Comparison of ENCODE assay signal across 24 mouse cellular contexts in the genomic region with DNA sequence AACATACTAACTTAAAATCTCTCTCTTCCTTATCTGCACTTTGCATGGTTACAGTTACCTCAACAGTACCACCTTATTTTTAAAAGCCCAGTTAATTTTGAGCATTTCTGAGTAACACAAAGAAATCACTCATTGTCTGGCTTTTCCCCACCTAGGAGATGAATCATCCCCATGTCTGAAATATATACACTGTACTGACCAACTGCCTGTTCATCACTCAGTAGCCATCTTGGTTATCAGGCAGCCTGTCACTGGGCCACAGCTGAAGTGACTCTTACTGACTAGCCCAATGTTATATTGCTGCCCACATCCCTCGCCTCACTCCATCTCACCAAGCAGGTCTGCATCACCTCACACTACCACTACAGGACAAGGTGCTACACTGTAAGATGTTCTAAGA. TPM values are rescaled to one million over a fixed set of nuclear protein-coding genes. Genes with fewer than 3 reads are reported as not detected.
DNase-seq lines count a peak whose midpoint lies in the region; ATAC-seq and TF ChIP-seq lines count a peak whose summit lies in the region.
"Had no signal": no experiment of that assay in that cellular context is flagged by ENCODE, and none has a peak within 500 bp of the region (broad histone marks: within the 10 kb centered on the region; RNA-seq: fewer than 3 reads in every experiment).

No protein-coding gene starts in this region.

- peak overlapping the region; percentile 12 for H3ac ChIP-seq in C2C12 (ENCODE audit: control insufficient read depth, insufficient read length, low read depth)

- no peaks in the 10 kb centered on the region for H3K36me3 ChIP-seq in megakaryocyte, embryonic 14.5 days (replicated peaks; ENCODE audit: low read length)
- H3K36me3 ChIP-seq in C2C12 (ENCODE audit: control insufficient read depth, insufficient read depth) = no peaks in the 10 kb centered on the region
- H3K36me3 ChIP-seq in liver, embryonic 12.5 days = no peaks in the 10 kb centered on the region
- H3K36me3 ChIP-seq: embryonic facial prominence, embryonic 10.5 days; embryonic facial prominence, embryonic 12.5 days; forebrain, embryonic 10.5 days; forebrain, embryonic 12.5 days had no signal

- peaks cover 23% of the 10 kb centered on the region for H3K4me1 ChIP-seq in megakaryocyte, embryonic 14.5 days
- H3K4me1 ChIP-seq in embryonic fibroblast, embryonic 13.5 days (ENCODE audit: control insufficient read depth, insufficient read depth, low read length) = peaks cover 12% of the 10 kb centered on the region
- no peaks in the 10 kb centered on the region for H3K4me1 ChIP-seq in liver, embryonic 12.5 days
- H3K4me1 ChIP-seq: embryonic facial prominence, embryonic 10.5 days; embryonic facial prominence, embryonic 12.5 days had no signal

- 61% methylated on average over 1 of the region's 1 CpGs for WGBS in liver, embryonic 12.5 days (ENCODE audit: insufficient replicate concordance)

- no peaks in the 10 kb centered on the region for H3K79me2 ChIP-seq in C2C12 (ENCODE audit: control insufficient read depth, insufficient read depth)

- H3K4me2 ChIP-seq in liver, embryonic 12.5 days = no peak overlapping the region
- H3K4me2 ChIP-seq: embryonic facial prominence, embryonic 12.5 days; forebrain, embryonic 12.5 days had no signal

- DNase-seq in gastrocnemius, adult 8-10 months (ENCODE audit: low spot score in 2 of 2) = no peak
- DNase-seq: adrenal gland, adult 8-10 months; adrenal gland, postnatal 14 days; adrenal gland, postnatal 36 days; B cell, adult 2 months; cerebellum, adult 11-12 months; cerebellum, adult 2 months; cerebellum, adult 9-10 months; cerebellum, postnatal 10 days; cerebellum, postnatal 25 days had no signal

- H3K27me3 ChIP-seq in megakaryocyte, embryonic 14.5 days (replicated peaks) = peaks cover 16% of the 10 kb centered on the region
- H3K27me3 ChIP-seq in C2C12 (ENCODE audit: control insufficient read depth, insufficient read depth, insufficient read length) = no peaks in the 10 kb centered on the region
- peaks cover 4% of the 10 kb centered on the region; the same call in 1 of the 2 replicates for H3K27me3 ChIP-seq in liver, embryonic 12.5 days (replicated peaks)
- H3K27me3 ChIP-seq: embryonic facial prominence, embryonic 12.5 days; forebrain, embryonic 12.5 days; Patski had no signal

- H3K79me3 ChIP-seq in C2C12 (ENCODE audit: low read depth) = no peaks in the 10 kb centered on the region

- H3K27ac ChIP-seq in embryonic fibroblast, embryonic 13.5 days (ENCODE audit: insufficient read depth, low read length) = peak overlapping the region; percentile 0; the same call in 1 of the 2 replicates
- H3K27ac ChIP-seq in liver, embryonic 12.5 days = no peak overlapping the region
- H3K27ac ChIP-seq: embryonic facial prominence, embryonic 10.5 days; embryonic facial prominence, embryonic 12.5 days; forebrain, embryonic 10.5 days; forebrain, embryonic 12.5 days had no signal

- H3K9ac ChIP-seq in liver, embryonic 12.5 days = no peak overlapping the region
- H3K9ac ChIP-seq: embryonic facial prominence, embryonic 12.5 days; forebrain, embryonic 12.5 days had no signal

- no peak for TF ChIP-seq POLR2A in embryonic fibroblast, embryonic 13.5 days (IDR thresholded peaks at IDR 0.05; ENCODE audit: low read depth, low read length)

- ATAC-seq in megakaryocyte, adult 5-6 weeks (ENCODE audit: poor library complexity, severe bottlenecking) = no peak
- no peak for ATAC-seq in liver, embryonic 12.5 days
- ATAC-seq: activated CD4-positive, CD25-positive, alpha-beta regulatory T cell, adult 4 months; forebrain, embryonic 14.5 days; forebrain, embryonic 16.5 days; Patski had no signal

- peak overlapping the region; percentile 54 for H3K4me3 ChIP-seq in megakaryocyte, embryonic 14.5 days (replicated peaks)
- no peak overlapping the region for H3K4me3 ChIP-seq in C2C12 (ENCODE audit: insufficient read depth, poor library complexity, severe bottlenecking)
- no peak overlapping the region for H3K4me3 ChIP-seq in embryonic fibroblast, embryonic 13.5 days (ENCODE audit: insufficient read depth, low read length)
- H3K4me3 ChIP-seq in liver, embryonic 12.5 days = no peak overlapping the region
- H3K4me3 ChIP-seq: embryonic facial prominence, embryonic 10.5 days; embryonic facial prominence, embryonic 12.5 days; erythroblast, embryonic 14.5 days; forebrain, embryonic 10.5 days; forebrain, embryonic 12.5 days had no signal

- H3K9me3 ChIP-seq in megakaryocyte, embryonic 14.5 days = no peaks in the 10 kb centered on the region
- H3K9me3 ChIP-seq in liver, embryonic 12.5 days (replicated peaks) = no peaks in the 10 kb centered on the region
- H3K9me3 ChIP-seq: embryonic facial prominence, embryonic 10.5 days; embryonic facial prominence, embryonic 12.5 days; forebrain, embryonic 10.5 days; forebrain, embryonic 12.5 days had no signal

- no peak for TF ChIP-seq CTCF in C2C12 (IDR thresholded peaks at IDR 0.05; ENCODE audit: control insufficient read depth, insufficient read depth, insufficient read length)
- TF ChIP-seq CTCF in embryonic fibroblast, embryonic 13.5 days (IDR thresholded peaks at IDR 0.05; ENCODE audit: borderline replicate concordance, insufficient read depth, low read length) = no peak

TF ChIP-seq in C2C12, 6 proteins besides CTCF, POLR2A, EP300 and RAD21:
- TF ChIP-seq MYOD1 (IDR thresholded peaks at IDR 0.05; ENCODE audit: control insufficient read depth, insufficient read length, low read depth) (peak; percentile 51), MAX (IDR thresholded peaks at IDR 0.05) (no peak)

RNA-seq across cellular contexts. Expression of a gene that starts 30.5 kb away (rescaled TPM):
- 0.65 and 1.6 TPM in 2 replicates for polyA plus RNA-seq in megakaryocyte, embryonic 14.5 days (2012; ENCODE audit: insufficient read depth, low replicate concordance)
- total RNA-seq in megakaryocyte, adult 5-6 weeks (2015) = 0.02 and 0.05 TPM in 2 replicates
- 0.20 and 0.37 TPM in 2 replicates for total RNA-seq in megakaryocyte, adult 5-6 weeks (2017)
- 3.3 TPM for polyA plus RNA-seq in C2C12 (2012; fragmentation: generic; extraction: Trizol)
- 10.3 and 11.5 TPM in 2 replicates for polyA plus RNA-seq in embryonic fibroblast, embryonic 13.5 days (2011; ENCODE audit: insufficient read length, low read depth, missing spikeins)
- polyA plus RNA-seq in liver, embryonic 12.5 days (2016; fragmentation: Nextera tagmentation; extraction: Ambion mirVana) = 2.9 and 3.2 TPM in 2 replicates
- total RNA-seq in gastrocnemius, adult 8-10 months (2022) = 1 to 10 TPM; 3.1 to 7.2 (median 6.2) TPM
- polyA plus RNA-seq: erythroblast, embryonic 14.5 days had no signal
